Mouse (Mus musculus) common myeloid progenitor, adult 5-6 weeks (primary cell): ENCODE measurements at regions not wholly inside any gene's neighbourhood (a gene's known extent, or its start where the extent isn't known, plus 50 kb on each side); places are given as distances from the start of the nearest gene placed in this dataset.

Experiments
- ATAC-seq: replicated peaks from 2 replicates; pipeline ENCODE4 v1.8.0; 2016; ENCODE audit warnings: low read depth, mild to moderate bottlenecking, moderate TSS enrichment, inconsistent platforms; ENCODE audit not compliant: poor library complexity, severe bottlenecking

- no peak for ATAC-seq
Measured at GRCm38 (mm10) chr3:147041201-147041600, 189.0 kb downstream of the Ttll7 start.

- no peak for ATAC-seq
Measured at GRCm38 (mm10) chr3:147042911-147043310, 190.7 kb downstream of the Ttll7 start.

GRCm38 (mm10) chr3:147046634-147047033 lies 194.5 kb downstream of the Ttll7 start:
- ATAC-seq = no peak

- ATAC-seq = peak; percentile 84
Measured at GRCm38 (mm10) chr3:147054157-147054838, 202.1 kb downstream of the Ttll7 start.

- no peak for ATAC-seq
Measured at GRCm38 (mm10) chr3:147057874-147058273, 205.7 kb downstream of the Ttll7 start.

GRCm38 (mm10) chr3:147060659-147061058 lies 208.5 kb downstream of the Ttll7 start:
- ATAC-seq = peak; percentile 87

GRCm38 (mm10) chr3:147062451-147062850 lies 210.3 kb downstream of the Ttll7 start:
- no peak for ATAC-seq

- ATAC-seq = no peak
Measured at GRCm38 (mm10) chr3:147063578-147064442, 211.6 kb downstream of the Ttll7 start.

- ATAC-seq = peak; percentile 16; the same call in 1 of the 2 replicates
Measured at GRCm38 (mm10) chr3:147064443-147064868, 212.3 kb downstream of the Ttll7 start.

GRCm38 (mm10) chr3:147070972-147071371 lies 218.8 kb downstream of the Ttll7 start:
- ATAC-seq = 0 out of 2 replicates have a peak, but pooled peaks have one; percentile 39

GRCm38 (mm10) chr3:147080197-147080596 lies 228.0 kb downstream of the Ttll7 start:
- ATAC-seq = no peak

- ATAC-seq = no peak
Measured at GRCm38 (mm10) chr3:147080768-147081448, 228.7 kb downstream of the Ttll7 start.

GRCm38 (mm10) chr3:147081763-147082162 lies 229.6 kb downstream of the Ttll7 start:
- ATAC-seq = no peak

- no peak for ATAC-seq
Measured at GRCm38 (mm10) chr3:147082255-147082943, 230.2 kb downstream of the Ttll7 start.

GRCm38 (mm10) chr3:147083374-147083773 lies 231.2 kb downstream of the Ttll7 start:
- no peak for ATAC-seq

GRCm38 (mm10) chr3:147083823-147084222 lies 231.7 kb downstream of the Ttll7 start:
- ATAC-seq = no peak

GRCm38 (mm10) chr3:147084624-147085189 lies 232.5 kb downstream of the Ttll7 start:
- ATAC-seq = no peak

- ATAC-seq = no peak
Measured at GRCm38 (mm10) chr3:147088171-147088570, 236.0 kb downstream of the Ttll7 start.

GRCm38 (mm10) chr3:147089716-147090115 lies 237.5 kb downstream of the Ttll7 start:
- ATAC-seq = no peak
